16 mouse cellular contexts compared by ENCODE assay signal in genomic region chr7:49635971-49636370, GRCm38 (mm10). TPM values are rescaled to one million over a fixed set of nuclear protein-coding genes. Genes with fewer than 3 reads are reported as not detected.
DNase-seq lines count a peak whose midpoint lies in the region; ATAC-seq and TF ChIP-seq lines count a peak whose summit lies in the region.
"Had no signal": no experiment of that assay in that cellular context is flagged by ENCODE, and none has a peak within 500 bp of the region (broad histone marks: within the 10 kb centered on the region; RNA-seq: fewer than 3 reads in every experiment).

No protein-coding gene starts in this region.

- 3% methylated on average over 22 of the region's 22 CpGs for WGBS in forebrain, postnatal 0 days
- under 1% methylated on average over 22 of the region's 22 CpGs for WGBS in midbrain, embryonic 12.5 days

- TF ChIP-seq CTCF in ES-Bruce4 (IDR thresholded peaks at IDR 0.05; ENCODE audit: low read depth, low read length) = no peak
- TF ChIP-seq CTCF in forebrain, postnatal 0 days (IDR thresholded peaks at IDR 0.05; ENCODE audit: low read depth) = no peak

- H3K36me3 ChIP-seq in ES-Bruce4 (ENCODE audit: control insufficient read depth, insufficient read depth, low read length, poor library complexity, severe bottlenecking) = no peaks in the 10 kb centered on the region
- H3K36me3 ChIP-seq in forebrain, postnatal 0 days (ENCODE audit: insufficient read depth) = no peaks in the 10 kb centered on the region
- H3K36me3 ChIP-seq in midbrain, embryonic 12.5 days = peaks cover 10% of the 10 kb centered on the region
- H3K36me3 ChIP-seq: kidney, embryonic 15.5 days; limb, embryonic 13.5 days had no signal

- no peaks in the 10 kb centered on the region for H3K9me3 ChIP-seq in ES-Bruce4 (replicated peaks; ENCODE audit: control insufficient read depth, insufficient read depth, low read length, poor library complexity, severe bottlenecking)
- no peaks in the 10 kb centered on the region for H3K9me3 ChIP-seq in forebrain, postnatal 0 days (ENCODE audit: low read length)
- H3K9me3 ChIP-seq in midbrain, embryonic 12.5 days = no peaks in the 10 kb centered on the region
- H3K9me3 ChIP-seq: kidney, embryonic 15.5 days; limb, embryonic 13.5 days had no signal

- H3K4me3 ChIP-seq in ES-Bruce4 (ENCODE audit: low read depth, low read length) = peak overlapping the region; percentile 32; the same call in 1 of the 2 replicates
- no peak overlapping the region for H3K4me3 ChIP-seq in forebrain, postnatal 0 days (ENCODE audit: low read depth, low read length)
- H3K4me3 ChIP-seq in midbrain, embryonic 12.5 days = peak overlapping the region; percentile 52
- H3K4me3 ChIP-seq: limb, embryonic 13.5 days had no signal

- TF ChIP-seq POLR2A in ES-Bruce4 (IDR thresholded peaks at IDR 0.05; ENCODE audit: insufficient read depth, low read length) = no peak

- peaks cover 56% of the 10 kb centered on the region for H3K27me3 ChIP-seq in ES-Bruce4 (ENCODE audit: control insufficient read depth, insufficient read depth, low read length, poor library complexity, severe bottlenecking)
- peaks cover 95% of the 10 kb centered on the region for H3K27me3 ChIP-seq in forebrain, postnatal 0 days (ENCODE audit: insufficient read depth, low read length)
- H3K27me3 ChIP-seq in midbrain, embryonic 12.5 days = peaks cover 80% of the 10 kb centered on the region

- no peak overlapping the region for H3K4me2 ChIP-seq in forebrain, postnatal 0 days (ENCODE audit: low read depth)
- peak overlapping the region; percentile 56 for H3K4me2 ChIP-seq in midbrain, embryonic 12.5 days (replicated peaks)
- H3K4me2 ChIP-seq: kidney, embryonic 15.5 days had no signal

- TF ChIP-seq EP300 in ES-Bruce4 (IDR thresholded peaks at IDR 0.05; ENCODE audit: insufficient read depth, low read depth, low read length) = no peak

- no peak overlapping the region for H3K9ac ChIP-seq in ES-Bruce4 (ENCODE audit: low read depth, poor library complexity, severe bottlenecking)
- H3K9ac ChIP-seq in forebrain, postnatal 0 days = no peak overlapping the region
- peak overlapping the region; percentile 68 for H3K9ac ChIP-seq in midbrain, embryonic 12.5 days (replicated peaks)
- H3K9ac ChIP-seq: kidney, embryonic 15.5 days; limb, embryonic 13.5 days had no signal

- intact Hi-C loops in heart, postnatal 36 days (cut with DNase I) = no loop called here

- no peak for ATAC-seq in forebrain, postnatal 0 days
- no peak for ATAC-seq in midbrain, embryonic 12.5 days (ENCODE audit: low FRiP score, low read depth)

- no peak overlapping the region for H3K27ac ChIP-seq in ES-Bruce4 (ENCODE audit: insufficient read depth, low read length)
- H3K27ac ChIP-seq in forebrain, postnatal 0 days (ENCODE audit: low read depth, low read length) = no peak overlapping the region
- H3K27ac ChIP-seq in midbrain, embryonic 12.5 days (replicated peaks) = peak overlapping the region; percentile 76
- H3K27ac ChIP-seq: kidney, embryonic 15.5 days; limb, embryonic 13.5 days had no signal

- no peaks in the 10 kb centered on the region for H3K4me1 ChIP-seq in ES-Bruce4 (ENCODE audit: control insufficient read depth, insufficient read depth, low read length)
- no peaks in the 10 kb centered on the region for H3K4me1 ChIP-seq in forebrain, postnatal 0 days (ENCODE audit: insufficient read depth)
- peaks cover 76% of the 10 kb centered on the region for H3K4me1 ChIP-seq in midbrain, embryonic 12.5 days

- DNase-seq in embryo, embryonic 10 days (ENCODE audit: low spot score) = peak; percentile 44
- DNase-seq in forebrain, postnatal 0 days = peak; percentile 21
- no peak for DNase-seq in urinary bladder, postnatal 14 days (ENCODE audit: low spot score)
- no peak for DNase-seq in heart, adult 9 months (ENCODE audit: low spot score in 2 of 2)
- DNase-seq in heart, postnatal 36 days = no peak
- no peak for DNase-seq in ovary, postnatal 36 days (ENCODE audit: low spot score)
- DNase-seq: cerebellum, postnatal 25 days; heart, postnatal 14 days had no signal

RNA-seq across cellular contexts. Expression of gene Dbx1, which starts 0.7 kb away (rescaled TPM):
- not detected in 2 replicates for polyA plus RNA-seq in ES-Bruce4 (2011; ENCODE audit: insufficient read depth, insufficient read length, low read depth, missing spikeins)
- 0.08 and 0.33 TPM in 2 replicates for total RNA-seq in forebrain, postnatal 0 days (2014; rRNA removed)
- polyA plus RNA-seq in forebrain, postnatal 0 days (2015; fragmentation: Nextera tagmentation; extraction: Ambion mirVana) = 0.15 and 0.61 TPM in 2 replicates
- polyA plus RNA-seq in midbrain, embryonic 12.5 days (2016; fragmentation: Nextera tagmentation; extraction: Ambion mirVana) = 176 and 184 TPM in 2 replicates
- total RNA-seq in heart, postnatal 36 days (2021) = not detected
- total RNA-seq: ES-E14; heart, postnatal 14 days; layer of hippocampus, postnatal 10 days had no signal
- polyA plus RNA-seq: gonadal fat pad, adult 2 months; lung, embryonic 16.5 days had no signal

Comparison
In these comparisons a context has a peak if more than half of its experiments do, and no peak if none do; other contexts are left out.
1. DNase-seq: peak in embryo, embryonic 10 days (single experiment) and forebrain, postnatal 0 days (single experiment); none in urinary bladder, postnatal 14 days (single experiment), heart, adult 9 months (0 of 2), heart, postnatal 36 days (0 of 2) and ovary, postnatal 36 days (single experiment).
2. RNA of gene Dbx1, which starts 0.7 kb away (polyA plus RNA-seq): 176 to 184 TPM in midbrain, embryonic 12.5 days; 0.15 to 0.61 TPM in forebrain, postnatal 0 days and not detected in ES-Bruce4; every median in the first group is over 100 times any median in the second.